Mouse (Mus musculus): ENCODE data around the gene Slc29a1. TPM values are rescaled to one million over a fixed set of nuclear protein-coding genes. Genes with fewer than 3 reads are reported as not detected.
A peak's percentile ranks its signal among the peaks of the same experiment; 100 is the strongest.

Gene Slc29a1
- total and polyA plus RNA-seq, 3 experiments = 58.4 to 88.0 (median 72.1) TPM

DNA sequence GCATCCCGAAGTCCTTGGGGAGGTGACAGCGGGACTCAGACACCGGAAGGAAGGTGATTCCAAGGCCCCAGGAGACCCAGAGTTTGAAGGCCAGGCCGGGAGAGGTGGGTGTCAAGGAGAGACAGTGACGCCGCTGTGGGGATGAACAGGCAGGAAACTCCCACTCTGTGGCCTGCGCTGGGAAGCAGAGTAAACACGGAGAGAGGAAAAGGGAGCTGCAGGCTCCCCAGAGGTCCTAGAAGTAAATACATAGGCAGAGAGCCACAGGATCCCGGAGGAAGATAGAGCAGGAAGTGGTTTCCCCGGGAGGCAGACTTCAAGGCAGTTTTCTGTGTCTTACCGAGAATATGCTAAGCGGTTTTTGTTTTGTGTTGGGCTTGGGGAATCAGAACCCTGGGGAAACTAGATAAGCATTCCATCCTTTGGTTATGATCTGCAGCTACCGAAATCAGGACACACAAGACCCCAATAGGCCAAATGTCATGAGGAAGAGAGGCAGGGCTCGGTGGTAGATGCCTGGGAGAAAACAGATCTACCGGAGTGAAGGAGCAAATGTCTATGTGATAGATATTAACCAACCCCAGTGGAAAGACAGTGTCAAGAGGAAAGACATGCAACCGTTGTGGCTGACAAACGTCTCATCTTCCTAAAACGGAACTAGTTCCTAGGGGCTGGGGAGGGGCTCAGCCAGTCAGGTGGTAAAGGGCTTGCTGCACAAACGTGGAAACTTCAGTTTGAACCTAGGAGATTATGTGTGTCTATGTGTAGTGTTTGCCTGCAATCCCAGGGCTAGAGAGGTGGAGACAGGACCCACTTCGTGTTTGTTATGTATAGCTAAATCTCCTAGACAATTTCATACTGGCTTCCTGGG lies 20.2 kb upstream of the Slc29a1 start (continued):
- TF ChIP-seq MXI1 (IDR thresholded peaks at IDR 0.05; ENCODE audit: low read depth, low read length) (peak; percentile 62; the same call in 1 of the 2 replicates), BHLHE40 (IDR thresholded peaks at IDR 0.05; ENCODE audit: low read depth, low read length) (no peak), UBTF (IDR thresholded peaks at IDR 0.05; ENCODE audit: low read depth, low read length) (no peak), JUN (IDR thresholded peaks at IDR 0.05; ENCODE audit: insufficient read depth, low read depth, low read length) (no peak), PAX5 (IDR thresholded peaks at IDR 0.05; ENCODE audit: low read length) (no peak), ZNF384 (IDR thresholded peaks at IDR 0.05; ENCODE audit: low read depth, low read length) (no peak), ELF1 (IDR thresholded peaks at IDR 0.05; ENCODE audit: low read depth, low read length) (0 out of 2 replicates have a peak, but pooled peaks have one; percentile 24), TBP (conservative IDR thresholded peaks at IDR 0.05; ENCODE audit: low read depth, low read length) (no peak; the same call in 1 of the 2 replicates)

DNA sequence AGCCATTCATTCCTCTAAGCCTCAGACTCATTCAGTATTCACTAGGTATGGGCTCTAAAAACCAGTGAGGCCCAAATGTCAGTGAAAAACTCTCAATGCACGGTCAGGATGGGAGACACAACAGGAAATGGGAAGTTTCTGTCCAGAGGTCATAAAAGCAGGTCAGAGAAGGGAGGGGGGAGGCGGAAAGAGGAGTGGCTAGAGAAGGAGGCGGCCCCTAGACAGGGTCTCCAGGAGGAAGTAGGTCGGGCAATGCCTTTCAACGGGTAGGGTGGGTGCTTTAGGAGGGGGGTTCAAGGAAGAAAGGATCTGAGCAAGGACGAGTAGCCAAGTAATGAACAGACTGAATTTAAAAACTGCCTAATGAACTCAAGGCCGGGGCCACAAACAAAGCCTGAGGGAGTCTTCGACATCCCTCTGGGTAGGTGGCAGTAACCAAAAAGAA lies 19.6 kb upstream of the Slc29a1 start:
- H3K4me1 ChIP-seq (ENCODE audit: control insufficient read depth in 1 of 2, insufficient read depth in 2 of 2) = peaks cover 0 to 15% of the 10 kb centered on the region in 2 experiments; a peak in 2 of 4 replicates
- no peaks in the 10 kb centered on the region for H3K9me3 ChIP-seq (replicated peaks; ENCODE audit: low read length)
- no peaks in the 10 kb centered on the region for H3K79me2 ChIP-seq (replicated peaks; ENCODE audit: control insufficient read depth, extremely low read depth, insufficient read depth, poor library complexity, severe bottlenecking)
- H3K4me3 ChIP-seq (replicated peaks in 1 of 3; ENCODE audit: low read depth in 2 of 3, low read length in 2 of 3, poor library complexity in 1 of 3) = peak overlapping the region; percentile 65 to 79 (median 76)
- peak overlapping the region; percentile 43; the same call in 1 of the 2 replicates for H3K27ac ChIP-seq (ENCODE audit: insufficient read depth, low read depth)
- H3K4me2 ChIP-seq (ENCODE audit: insufficient read depth, low read depth, poor library complexity, severe bottlenecking) = peak overlapping the region; percentile 88
- no peak for DNase-seq (ENCODE audit: extremely low read depth)
- peaks cover 1% of the 10 kb centered on the region for H3K27me3 ChIP-seq (replicated peaks)
- H3K36me3 ChIP-seq (replicated peaks in 1 of 2; ENCODE audit: control insufficient read depth in 1 of 2, insufficient read depth in 1 of 2, low read length in 1 of 2) = peaks cover 0 to 3% of the 10 kb centered on the region in 2 experiments
- dilution Hi-C loops (cut with MboI; ENCODE audit: extremely low pct_ligation_motif_present, extremely low pct_unique_long_range_greater_than_20kb, low sequenced_read_pairs) = no loop called here
- TF ChIP-seq IRF4 (IDR thresholded peaks at IDR 0.05; ENCODE audit: low read depth, low read length) (peak; percentile 59; the same call in 1 of the 2 replicates), ZKSCAN1 (IDR thresholded peaks at IDR 0.05; ENCODE audit: borderline replicate concordance, low read depth, low read length) (no peak), NELFE (IDR thresholded peaks at IDR 0.05; ENCODE audit: low read depth, low read length) (peak; percentile 44; the same call in 1 of the 2 replicates), JUND (conservative IDR thresholded peaks at IDR 0.05; ENCODE audit: low read depth, low read length) (no peak), HCFC1 (IDR thresholded peaks at IDR 0.05; ENCODE audit: low read depth, low read length) (peak; percentile 53), E2F4 (IDR thresholded peaks at IDR 0.05; ENCODE audit: insufficient replicate concordance, low read depth, low read length) (no peak), MAZ (IDR thresholded peaks at IDR 0.05; ENCODE audit: low read depth, low read length) (peak; percentile 95), EP300 (IDR thresholded peaks at IDR 0.05; ENCODE audit: low read length) (no peak; the same call in 1 of the 2 replicates), JUN (IDR thresholded peaks at IDR 0.05; ENCODE audit: insufficient read depth, low read depth, low read length) (no peak), SIN3A (IDR thresholded peaks at IDR 0.05; ENCODE audit: low read length) (no peak), ELF1 (IDR thresholded peaks at IDR 0.05; ENCODE audit: low read depth, low read length) (peak; percentile 77), TCF12 (IDR thresholded peaks at IDR 0.05; ENCODE audit: low read depth, low read length) (peak; percentile 29; the same call in 1 of the 2 replicates), MYC (IDR thresholded peaks at IDR 0.05; ENCODE audit: low read depth, low read length) (0 out of 2 replicates have a peak, but pooled peaks have one; percentile 25), POLR2A (IDR thresholded peaks at IDR 0.05; ENCODE audit: low read depth, low read length) (peak; percentile 71), RAD21 (IDR thresholded peaks at IDR 0.05; ENCODE audit: low read depth, low read length) (no peak), TBP (conservative IDR thresholded peaks at IDR 0.05; ENCODE audit: low read depth, low read length) (0 out of 2 replicates have a peak, but pooled peaks have one; percentile 24)
- H3K9ac ChIP-seq (ENCODE audit: insufficient read depth, low read depth) = peak overlapping the region; percentile 89
- in situ Hi-C loops (cut with MboI; ENCODE audit: low pct_ligation_motif_present, low pct_unique_long_range_greater_than_20kb, low sequenced_read_pairs) = no loop called here

Measured in CH12.LX (cell line).